8 mouse cellular contexts compared by ENCODE assay signal in the genomic region with DNA sequence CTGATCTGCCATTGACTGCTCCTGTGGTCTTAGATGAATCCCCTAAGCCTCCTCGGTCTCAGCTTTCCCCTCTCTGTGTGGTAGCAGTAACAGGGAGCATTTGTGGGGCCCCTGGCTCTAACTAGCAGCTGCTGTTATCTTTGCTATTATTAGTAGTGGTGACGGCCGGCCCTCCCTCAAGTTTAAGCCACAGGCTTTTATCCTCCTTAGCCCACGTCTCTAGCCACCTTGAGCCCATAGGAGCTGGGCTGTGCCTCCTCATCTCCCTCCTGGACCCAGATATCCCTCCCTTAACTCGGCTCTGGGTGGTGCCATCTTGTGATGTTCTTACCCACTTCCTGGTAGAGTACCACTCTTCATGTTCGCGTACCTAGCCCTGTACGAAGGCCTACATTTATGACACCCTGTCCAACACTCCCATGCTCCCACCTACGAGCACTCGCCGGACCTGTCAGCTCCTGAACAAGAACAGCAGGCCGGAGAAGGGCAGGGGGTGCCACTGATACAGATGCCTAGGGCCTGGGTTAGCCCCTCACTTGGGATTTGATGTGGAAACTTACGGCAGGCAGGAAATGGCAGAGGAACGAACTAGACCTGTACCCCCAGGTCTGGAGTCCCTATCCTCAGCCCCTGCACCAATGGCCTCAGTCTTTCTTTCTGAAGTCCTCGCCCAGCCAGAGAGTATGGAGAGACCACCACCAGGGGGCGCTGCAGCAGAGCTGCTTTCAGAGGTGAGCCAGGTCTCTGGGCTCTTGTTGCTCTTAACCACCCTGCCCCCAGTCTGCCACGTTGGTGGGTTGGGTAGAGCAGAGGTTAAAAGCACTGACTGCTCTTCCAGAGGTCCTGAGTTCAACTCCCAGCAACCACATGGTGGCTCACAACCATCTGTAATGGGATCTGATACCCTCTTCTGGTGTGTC. TPM values are rescaled to one million over a fixed set of nuclear protein-coding genes. Genes with fewer than 3 reads are reported as not detected.
DNase-seq lines count a peak whose midpoint lies in the region; ATAC-seq and TF ChIP-seq lines count a peak whose summit lies in the region.

No protein-coding gene starts in this region.

- no peak overlapping the region for H3K4me3 ChIP-seq in lung, adult 2 months (replicated peaks; ENCODE audit: extremely low read depth, low read depth, low read length)
- no peak overlapping the region for H3K4me3 ChIP-seq in liver, adult 2 months (ENCODE audit: insufficient read depth, low read depth, low read length)
- no peak overlapping the region for H3K4me3 ChIP-seq in small intestine, adult 2 months (ENCODE audit: low read depth, low read length)

- DNase-seq in cerebellum, adult 11-12 months = peak; percentile 41
- DNase-seq in lung, adult 2 months = peak; percentile 54
- no peak for DNase-seq in lung, postnatal 25 days (ENCODE audit: low spot score)
- DNase-seq in cerebellum, adult 9-11 months = peak; percentile 45
- peak; percentile 39 for DNase-seq in liver, adult 2 months (ENCODE audit: extremely low read depth, low read depth, low spot score)

- no peaks in the 10 kb centered on the region for H3K27me3 ChIP-seq in liver, adult 2 months (ENCODE audit: control insufficient read depth, insufficient read depth, low read length)
- H3K27me3 ChIP-seq in small intestine, adult 2 months (ENCODE audit: control insufficient read depth, insufficient read depth, low read length) = no peaks in the 10 kb centered on the region

- WGBS in lung, adult 2 months = 79% methylated on average over 17 of the region's 17 CpGs
- 85% methylated on average over 17 of the region's 17 CpGs for WGBS in liver, adult 2 months
- 77% methylated on average over 17 of the region's 17 CpGs for WGBS in small intestine, adult 2 months

- no peaks in the 10 kb centered on the region; the same call in 1 of the 2 replicates for H3K79me2 ChIP-seq in liver, adult 2 months (ENCODE audit: control insufficient read depth, insufficient read depth, low read length)

- no peak overlapping the region for H3K9ac ChIP-seq in liver, adult 2 months (ENCODE audit: low read depth, low read length)

- H3K36me3 ChIP-seq in liver, adult 2 months (ENCODE audit: control insufficient read depth, insufficient read depth, low read length) = no peaks in the 10 kb centered on the region
- no peaks in the 10 kb centered on the region for H3K36me3 ChIP-seq in small intestine, adult 2 months (ENCODE audit: control insufficient read depth, insufficient read depth, low read length)

- H3K4me1 ChIP-seq in lung, adult 2 months (ENCODE audit: control insufficient read depth, insufficient read depth, low read length) = peaks cover 31% of the 10 kb centered on the region
- peaks cover 24% of the 10 kb centered on the region for H3K4me1 ChIP-seq in liver, adult 2 months (ENCODE audit: control insufficient read depth, insufficient read depth, low read length)
- H3K4me1 ChIP-seq in small intestine, adult 2 months (ENCODE audit: control insufficient read depth, insufficient read depth, insufficient read length, low read length) = peaks cover 26% of the 10 kb centered on the region

- no peak for ATAC-seq in cerebellum, adult (ENCODE audit: insufficient number of reproducible peaks, low FRiP score, low TSS enrichment)
- ATAC-seq in granulocyte monocyte progenitor cell, adult 5-6 weeks (replicated peaks; ENCODE audit: poor library complexity, severe bottlenecking) = no peak

- peak; percentile 64 for TF ChIP-seq CTCF in lung, adult 2 months (IDR thresholded peaks at IDR 0.05; ENCODE audit: insufficient read depth, low read length)
- TF ChIP-seq CTCF in liver, adult 2 months (IDR thresholded peaks at IDR 0.05; ENCODE audit: low read depth, low read length) = peak; percentile 83
- TF ChIP-seq CTCF in small intestine, adult 2 months (IDR thresholded peaks at IDR 0.05; ENCODE audit: extremely low read depth, insufficient read length, insufficient replicate concordance, low read depth, low read length) = peak; percentile 70; the same call in 1 of the 2 replicates

- TF ChIP-seq POLR2A in lung, adult 2 months (IDR thresholded peaks at IDR 0.05; ENCODE audit: borderline replicate concordance, extremely low read depth, low read depth, low read length) = no peak
- no peak for TF ChIP-seq POLR2A in liver, adult 2 months (IDR thresholded peaks at IDR 0.05; ENCODE audit: extremely low read depth, insufficient read depth, low read length)
- TF ChIP-seq POLR2A in small intestine, adult 2 months (IDR thresholded peaks at IDR 0.05; ENCODE audit: low read depth, low read length) = no peak

- H3K27ac ChIP-seq in liver, adult 2 months (replicated peaks; ENCODE audit: insufficient read depth, low read depth, low read length) = no peak overlapping the region
- no peak overlapping the region for H3K27ac ChIP-seq in small intestine, adult 2 months (ENCODE audit: insufficient read depth, low read depth, low read length)

RNA-seq across cellular contexts. Expression of a gene that starts 1.5 kb away (rescaled TPM):
- polyA plus RNA-seq in lung, adult 2 months (2012; rRNA removed) = 82.2 and 87.8 TPM in 2 replicates
- total RNA-seq in liver, adult 2 months (2014; rRNA removed) = 3.1 and 4.1 TPM in 2 replicates
- polyA plus RNA-seq in liver, adult 2 months (2012; rRNA removed) = 15.0 and 17.8 TPM in 2 replicates
- polyA plus RNA-seq in small intestine, adult 2 months (2012; rRNA removed) = 25.3 and 40.8 TPM in 2 replicates
- 7.3 and 8.6 TPM in 2 replicates for total RNA-seq in granulocyte monocyte progenitor cell, adult 5-6 weeks (2014; fragmentation: Nextera tagmentation)
- 2.9 TPM in 2 replicates for total RNA-seq in granulocyte monocyte progenitor cell, adult 5-6 weeks (2017)

RNA-seq across cellular contexts. Expression of a gene that starts 28.0 kb away (rescaled TPM):
- polyA plus RNA-seq in lung, adult 2 months (2012; rRNA removed) = 2.8 and 5.6 TPM in 2 replicates
- 0.27 TPM in 1 of 2 replicates, not detected in the other for total RNA-seq in liver, adult 2 months (2014; rRNA removed)
- not detected in 2 replicates for polyA plus RNA-seq in liver, adult 2 months (2012; rRNA removed)
- 0.30 TPM in 1 of 2 replicates, not detected in the other for polyA plus RNA-seq in small intestine, adult 2 months (2012; rRNA removed)
- total RNA-seq in granulocyte monocyte progenitor cell, adult 5-6 weeks (2014; fragmentation: Nextera tagmentation) = not detected in 2 replicates
- total RNA-seq in granulocyte monocyte progenitor cell, adult 5-6 weeks (2017) = not detected in 2 replicates

RNA-seq across cellular contexts. Expression of a gene that starts 28.8 kb away (rescaled TPM):
- 33.6 and 41.2 TPM in 2 replicates for polyA plus RNA-seq in lung, adult 2 months (2012; rRNA removed)
- total RNA-seq in liver, adult 2 months (2014; rRNA removed) = 2.6 and 4.8 TPM in 2 replicates
- polyA plus RNA-seq in liver, adult 2 months (2012; rRNA removed) = 5.6 and 6.1 TPM in 2 replicates
- polyA plus RNA-seq in small intestine, adult 2 months (2012; rRNA removed) = 14.2 and 23.7 TPM in 2 replicates
- not detected in 2 replicates for total RNA-seq in granulocyte monocyte progenitor cell, adult 5-6 weeks (2014; fragmentation: Nextera tagmentation)
- not detected in 2 replicates for total RNA-seq in granulocyte monocyte progenitor cell, adult 5-6 weeks (2017)

RNA-seq across cellular contexts. Expression of a gene that starts 39.1 kb away (rescaled TPM):
- polyA plus RNA-seq in lung, adult 2 months (2012; rRNA removed) = 0.15 TPM in 1 of 2 replicates, not detected in the other
- not detected in 2 replicates for total RNA-seq in liver, adult 2 months (2014; rRNA removed)
- not detected in 2 replicates for polyA plus RNA-seq in liver, adult 2 months (2012; rRNA removed)
- not detected in 2 replicates for polyA plus RNA-seq in small intestine, adult 2 months (2012; rRNA removed)
- total RNA-seq in granulocyte monocyte progenitor cell, adult 5-6 weeks (2014; fragmentation: Nextera tagmentation) = not detected in 2 replicates
- not detected in 2 replicates for total RNA-seq in granulocyte monocyte progenitor cell, adult 5-6 weeks (2017)

RNA-seq across cellular contexts. Expression of a gene that starts 44.1 kb away (rescaled TPM):
- 18.3 and 18.8 TPM in 2 replicates for polyA plus RNA-seq in lung, adult 2 months (2012; rRNA removed)
- 2.0 and 3.2 TPM in 2 replicates for total RNA-seq in liver, adult 2 months (2014; rRNA removed)
- polyA plus RNA-seq in liver, adult 2 months (2012; rRNA removed) = 5.7 and 7.3 TPM in 2 replicates
- polyA plus RNA-seq in small intestine, adult 2 months (2012; rRNA removed) = 7.2 and 7.9 TPM in 2 replicates
- total RNA-seq in granulocyte monocyte progenitor cell, adult 5-6 weeks (2014; fragmentation: Nextera tagmentation) = 5.2 and 6.8 TPM in 2 replicates
- 5.4 and 6.6 TPM in 2 replicates for total RNA-seq in granulocyte monocyte progenitor cell, adult 5-6 weeks (2017)
